Mouse (Mus musculus) C2C12 (cell line): Measurements from ENCODE around the gene Slc12a5.

Experiments
- CEBPB ChIP-seq: IDR thresholded peaks from one replicate; pipeline ENCODE4 v1.6.1; 2011; ENCODE audit warnings: low read depth, mild to moderate bottlenecking, control low read depth, moderate library complexity
- CTCF ChIP-seq: IDR thresholded peaks from one replicate; pipeline ENCODE4 v1.5.1; 2011; ENCODE audit not compliant: control insufficient read depth, insufficient read depth, insufficient read length
- FOSL1 ChIP-seq: IDR thresholded peaks from one replicate; pipeline ENCODE4 v1.8.0; 2011; ENCODE audit warnings: mild to moderate bottlenecking, low read length; ENCODE audit not compliant: poor library complexity, insufficient read depth, severe bottlenecking
- MAX ChIP-seq: IDR thresholded peaks from one replicate; pipeline ENCODE4 v1.6.1; 2011; ENCODE audit warnings: mild to moderate bottlenecking, control low read depth
- MYOD1 ChIP-seq: IDR thresholded peaks from one replicate; pipeline ENCODE4 v1.6.1; 2011; ENCODE audit warnings: low read depth; ENCODE audit not compliant: control insufficient read depth, insufficient read length
- MYOG ChIP-seq: IDR thresholded peaks from one replicate; pipeline ENCODE4 v1.6.1; 2011; ENCODE audit not compliant: control insufficient read depth, insufficient read length; ENCODE audit errors: extremely low read depth
- USF1 ChIP-seq: IDR thresholded peaks from one replicate; pipeline ENCODE4 v1.6.1; 2011; ENCODE audit warnings: low read depth, mild to moderate bottlenecking, control low read depth, moderate library complexity

DNA sequence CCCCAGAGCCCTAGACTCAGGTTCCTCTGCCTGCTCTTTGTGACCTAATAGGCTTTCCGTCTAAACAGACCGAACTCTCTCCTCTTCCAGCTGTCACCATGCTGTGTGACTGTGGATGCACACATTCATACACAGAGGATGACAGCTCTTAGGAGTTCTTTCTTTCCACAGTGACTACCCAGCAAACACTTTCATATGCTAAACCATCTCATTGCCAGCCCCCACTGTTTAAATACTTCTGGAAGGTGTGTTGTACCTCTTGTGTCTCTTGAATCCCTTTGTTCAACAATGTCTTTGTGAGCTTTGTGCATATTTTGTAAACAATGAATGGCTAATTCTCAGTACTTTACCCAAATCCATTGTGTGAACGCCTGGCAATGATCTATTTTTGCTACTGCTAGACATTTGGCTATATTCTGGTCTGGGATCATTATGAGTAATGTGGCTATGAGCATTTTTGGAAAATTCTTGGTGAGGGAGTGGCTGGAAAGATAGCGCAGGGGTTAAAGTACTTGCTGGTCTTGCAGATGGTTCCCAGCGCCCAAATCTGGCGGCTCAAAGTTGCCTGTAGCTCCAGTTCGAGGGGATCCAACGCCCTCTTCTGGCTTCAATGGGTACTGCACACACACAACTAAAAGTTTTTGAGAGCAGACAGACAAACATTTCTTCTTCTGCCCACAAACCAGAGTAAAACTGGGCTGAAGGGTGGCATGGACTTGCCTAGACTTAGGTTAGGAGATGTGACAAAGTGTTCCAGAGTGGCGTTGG, 2.9 kb upstream of the Slc12a5 start:
- TF ChIP-seq CTCF (no peak), CEBPB (no peak), MYOD1 (no peak), USF1 (no peak), MAX (no peak), FOSL1 (no peak), MYOG (no peak)
